Mouse (Mus musculus) NIH3T3 (cell line): ENCODE results near the gene Klc4.

Experiments used
- DNase-seq: peaks from one replicate; pipeline ENCODE4 v3.0.0-alpha.2; 2012; ENCODE audit warnings: low read depth

Klc4 gene

GRCm38 (mm10) chr17:46619683-46620357 lies 26.0 kb downstream of the Klc4 start:
- no peak for DNase-seq

- no peak for DNase-seq
Observed at GRCm38 (mm10) chr17:46618769-46619682, 26.8 kb downstream of the Klc4 start.

GRCm38 (mm10) chr17:46618394-46618768 lies 27.4 kb downstream of the Klc4 start:
- no peak for DNase-seq

GRCm38 (mm10) chr17:46617799-46618198 lies 28.0 kb downstream of the Klc4 start:
- DNase-seq, result no peak

- no peak for DNase-seq
Observed at GRCm38 (mm10) chr17:46613229-46613628, 32.6 kb downstream of the Klc4 start.

GRCm38 (mm10) chr17:46612820-46613219 lies 33.0 kb downstream of the Klc4 start:
- peak; percentile 80 for DNase-seq

GRCm38 (mm10) chr17:46612189-46612588 lies 33.6 kb downstream of the Klc4 start:
- DNase-seq, result no peak

GRCm38 (mm10) chr17:46611316-46611715 lies 34.5 kb downstream of the Klc4 start:
- DNase-seq, result no peak

- peak; percentile 59 for DNase-seq
Observed at GRCm38 (mm10) chr17:46609721-46610514, 35.9 kb downstream of the Klc4 start.

GRCm38 (mm10) chr17:46605987-46606386 lies 39.8 kb downstream of the Klc4 start:
- DNase-seq, result no peak

- DNase-seq, result no peak
Observed at GRCm38 (mm10) chr17:46605126-46605525, 40.7 kb downstream of the Klc4 start.

GRCm38 (mm10) chr17:46603229-46603628 lies 42.6 kb downstream of the Klc4 start:
- no peak for DNase-seq

GRCm38 (mm10) chr17:46602212-46602611 lies 43.6 kb downstream of the Klc4 start:
- no peak for DNase-seq

- DNase-seq, result no peak
Observed at GRCm38 (mm10) chr17:46600569-46600968, 45.3 kb downstream of the Klc4 start.

GRCm38 (mm10) chr17:46598963-46599362 lies 46.9 kb downstream of the Klc4 start:
- no peak for DNase-seq

- DNase-seq, result no peak
Observed at GRCm38 (mm10) chr17:46597956-46598355, 47.9 kb downstream of the Klc4 start.

GRCm38 (mm10) chr17:46595336-46595735 lies 50.5 kb downstream of the Klc4 start:
- DNase-seq, result no peak

- DNase-seq, result peak; percentile 72
Observed at GRCm38 (mm10) chr17:46594606-46595005, 51.2 kb downstream of the Klc4 start.

GRCm38 (mm10) chr17:46593124-46593523 lies 52.7 kb downstream of the Klc4 start:
- no peak for DNase-seq

- DNase-seq, result no peak
Observed at GRCm38 (mm10) chr17:46591406-46591805, 54.4 kb downstream of the Klc4 start.

GRCm38 (mm10) chr17:46590439-46590838 lies 55.4 kb downstream of the Klc4 start:
- no peak for DNase-seq

GRCm38 (mm10) chr17:46589635-46590314 lies 56.0 kb downstream of the Klc4 start:
- DNase-seq, result peak; percentile 62
